Mouse (Mus musculus) liver, adult 2 months (tissue): Measurements from ENCODE around the gene Ntm. TPM values are rescaled to one million over a fixed set of nuclear protein-coding genes. Genes with fewer than 3 reads are reported as not detected.

Experiments
- DNase-seq: peaks from one replicate; pipeline ENCODE4 v3.0.0-alpha.2; 2011; ENCODE audit warnings: low read depth, low spot score; ENCODE audit errors: extremely low read depth
- H3K27ac ChIP-seq: fragments of 200-500 bp; replicated peaks from 2 replicates; pipeline ENCODE4 v1.5.1; 2012; ENCODE audit warnings: low read depth, mild to moderate bottlenecking, control low read depth, inconsistent platforms, low read length; ENCODE audit not compliant: insufficient read depth
- H3K27me3 ChIP-seq: fragments of 200-500 bp; 2 replicates; pipeline ENCODE4 v1.6.1; 2012; ENCODE audit warnings: mild to moderate bottlenecking, moderate library complexity, low read length, inconsistent platforms; ENCODE audit not compliant: control insufficient read depth, insufficient read depth
- H3K36me3 ChIP-seq: fragments of 200-500 bp; 2 replicates; pipeline ENCODE4 v1.6.1; 2012; ENCODE audit warnings: low read length, inconsistent platforms; ENCODE audit not compliant: control insufficient read depth, insufficient read depth
- H3K4me1 ChIP-seq: fragments of 200-500 bp; 2 replicates; pipeline ENCODE4 v1.6.1; 2011; ENCODE audit warnings: low read length; ENCODE audit not compliant: control insufficient read depth, insufficient read depth
- H3K4me3 ChIP-seq: fragments of 200-500 bp; 2 replicates; pipeline ENCODE4 v1.5.1; 2011; ENCODE audit warnings: low read depth, mild to moderate bottlenecking, control low read depth, low read length, moderate library complexity; ENCODE audit not compliant: insufficient read depth
- H3K79me2 ChIP-seq: fragments of 200-500 bp; 2 replicates; pipeline ENCODE4 v1.6.1; 2012; ENCODE audit warnings: inconsistent platforms, mild to moderate bottlenecking, low read length, moderate library complexity; ENCODE audit not compliant: control insufficient read depth, insufficient read depth
- H3K9ac ChIP-seq: fragments of 200-500 bp; 2 replicates; pipeline ENCODE4 v1.6.1; 2012; ENCODE audit warnings: low read depth, mild to moderate bottlenecking, control low read depth, inconsistent platforms, low read length
- CTCF ChIP-seq: fragments of 200-500 bp; IDR thresholded peaks from 2 replicates; pipeline ENCODE4 v1.5.1; 2011; ENCODE audit warnings: low read depth, low read length, control low read depth
- POLR2A ChIP-seq: fragments of 200-500 bp; IDR thresholded peaks from 2 replicates; pipeline ENCODE4 v1.6.1; 2011; ENCODE audit warnings: low read length, control low read depth; ENCODE audit not compliant: insufficient read depth; ENCODE audit errors: extremely low read depth
- WGBS: fragments of 180-500 bp; shearing (Covaris S2); methylation state at CpG from one replicate; pipeline ENCODE4 v1.1.7; 2018; 5-methylcytosine and 5-hydroxymethylcytosine counted together
- polyA plus RNA-seq: library from polyadenylated mRNA; depleted of rRNA; stranded (reverse); fragments of >200 nt; gene quantifications from 2 replicates; pipeline ENCODE4 v1.2.3, GENCODE M21; 2012
- total RNA-seq: library from RNA; depleted of rRNA; stranded (reverse); fragments of >200 nt; gene quantifications from 2 replicates; pipeline ENCODE4 v1.2.3, GENCODE M21; 2014

Gene Ntm
- total and polyA plus RNA-seq, 2 experiments, result 2.1 to 3.2 TPM

DNA sequence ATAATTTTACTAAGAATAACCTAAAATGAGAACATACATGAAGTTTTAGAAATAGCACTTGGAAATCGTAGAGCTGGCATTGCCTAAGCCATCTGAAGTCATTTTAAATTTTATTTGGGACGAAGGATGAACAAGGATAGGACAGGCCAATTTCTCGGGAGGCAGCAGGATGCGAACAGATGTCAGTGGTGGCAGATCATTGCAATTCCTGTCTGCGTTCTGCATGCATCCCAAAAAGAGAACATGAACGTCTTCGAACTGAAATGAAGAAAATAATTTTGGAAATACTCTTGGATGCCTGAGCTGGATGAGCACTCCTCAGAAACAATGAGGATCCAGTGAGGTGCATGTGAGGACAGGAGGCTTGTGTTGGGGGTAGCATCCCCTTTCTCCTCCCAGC is 506.9 kb downstream of the Ntm start:
- Histone ChIP-seq H3K79me2 (no peaks in the 10 kb centered on the region), H3K27me3 (no peaks in the 10 kb centered on the region), H3K9ac (no peak overlapping the region), H3K4me3 (no peak overlapping the region), H3K27ac (no peak overlapping the region), H3K36me3 (no peaks in the 10 kb centered on the region), H3K4me1 (no peaks in the 10 kb centered on the region)
- TF ChIP-seq POLR2A (no peak), CTCF (no peak)
- DNase-seq, result no peak
- 82% methylated on average over 7 of the region's 7 CpGs for WGBS

DNA sequence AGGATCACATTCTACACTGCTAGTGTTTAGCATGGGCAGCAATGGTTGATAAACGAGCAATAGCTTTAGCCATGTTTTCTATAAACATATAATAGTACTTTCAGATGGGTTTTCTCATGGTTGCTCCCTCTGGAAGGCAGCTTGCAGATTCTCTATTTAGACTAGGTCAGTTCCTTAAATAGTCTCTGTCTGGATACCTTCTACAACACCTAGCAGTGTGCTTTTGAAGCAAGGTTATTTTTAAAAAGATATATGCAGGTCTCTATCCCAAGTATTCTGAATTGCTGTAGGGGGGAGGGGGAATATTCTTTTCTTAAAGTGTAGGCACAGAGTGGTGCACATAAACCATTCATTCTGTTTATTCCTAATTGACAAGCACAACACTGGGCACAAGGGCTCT is 511.7 kb downstream of the Ntm start:
- no peak for TF ChIP-seq POLR2A
- no peak for TF ChIP-seq CTCF
- Histone ChIP-seq H3K27ac (no peak overlapping the region), H3K36me3 (no peaks in the 10 kb centered on the region), H3K9ac (no peak overlapping the region), H3K79me2 (no peaks in the 10 kb centered on the region), H3K27me3 (no peaks in the 10 kb centered on the region), H3K4me1 (no peaks in the 10 kb centered on the region), H3K4me3 (no peak overlapping the region)
- 67% methylated on average over 1 of the region's 1 CpGs for WGBS
- DNase-seq, result no peak

DNA sequence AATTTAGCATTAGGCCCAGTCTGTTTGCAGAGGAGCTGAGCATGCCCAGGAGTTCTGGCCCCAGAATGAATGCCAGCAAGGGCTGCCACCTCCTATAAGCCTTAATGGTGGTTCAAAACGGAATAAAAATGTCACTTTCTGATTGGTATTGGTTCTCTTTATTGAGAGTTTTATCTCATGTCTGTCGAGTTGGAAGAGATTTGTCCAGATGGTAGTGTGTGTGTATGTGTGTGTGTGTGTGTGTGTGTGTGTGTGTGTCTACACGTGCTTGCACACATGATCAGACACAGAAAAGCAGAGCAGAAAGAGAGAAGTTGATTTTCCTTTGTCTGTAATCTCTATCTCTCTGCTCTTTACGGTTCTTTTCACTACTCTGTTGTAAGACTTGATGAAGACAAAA is 518.9 kb downstream of the Ntm start:
- H3K27me3 ChIP-seq, result no peaks in the 10 kb centered on the region
- no peak overlapping the region for H3K27ac ChIP-seq
- no peaks in the 10 kb centered on the region for H3K4me1 ChIP-seq
- no peaks in the 10 kb centered on the region for H3K36me3 ChIP-seq
- H3K9ac ChIP-seq, result no peak overlapping the region
- no peaks in the 10 kb centered on the region for H3K79me2 ChIP-seq
- DNase-seq, result no peak
- H3K4me3 ChIP-seq, result no peak overlapping the region
- TF ChIP-seq POLR2A (no peak), CTCF (no peak)
- 58% methylated on average over 4 of the region's 4 CpGs for WGBS

DNA sequence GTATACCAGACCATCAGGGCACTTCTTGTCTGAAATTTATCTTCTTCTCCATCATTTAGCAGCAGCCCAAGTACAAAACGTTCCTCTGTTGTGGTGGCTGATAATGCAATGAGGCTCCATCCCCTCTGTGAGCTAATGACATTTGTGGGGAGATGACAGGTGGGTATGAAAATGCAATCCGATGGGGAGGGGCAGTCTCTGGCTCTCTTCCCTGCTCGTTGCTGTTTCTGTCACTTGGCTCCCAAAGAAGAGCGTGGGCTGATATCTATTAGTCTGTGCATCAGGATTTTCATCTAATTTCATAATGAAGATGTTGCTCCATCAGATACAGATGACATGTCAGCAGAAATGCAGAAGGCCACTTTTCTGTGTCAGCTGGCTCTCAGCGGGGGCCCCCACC is 523.5 kb downstream of the Ntm start:
- WGBS, result 61% methylated on average over 5 of the region's 5 CpGs
- Histone ChIP-seq H3K27ac (no peak overlapping the region), H3K9ac (no peak overlapping the region), H3K79me2 (no peaks in the 10 kb centered on the region), H3K4me1 (no peaks in the 10 kb centered on the region), H3K27me3 (no peaks in the 10 kb centered on the region), H3K4me3 (no peak overlapping the region), H3K36me3 (no peaks in the 10 kb centered on the region)
- TF ChIP-seq POLR2A (no peak), CTCF (no peak)
- no peak for DNase-seq

DNA sequence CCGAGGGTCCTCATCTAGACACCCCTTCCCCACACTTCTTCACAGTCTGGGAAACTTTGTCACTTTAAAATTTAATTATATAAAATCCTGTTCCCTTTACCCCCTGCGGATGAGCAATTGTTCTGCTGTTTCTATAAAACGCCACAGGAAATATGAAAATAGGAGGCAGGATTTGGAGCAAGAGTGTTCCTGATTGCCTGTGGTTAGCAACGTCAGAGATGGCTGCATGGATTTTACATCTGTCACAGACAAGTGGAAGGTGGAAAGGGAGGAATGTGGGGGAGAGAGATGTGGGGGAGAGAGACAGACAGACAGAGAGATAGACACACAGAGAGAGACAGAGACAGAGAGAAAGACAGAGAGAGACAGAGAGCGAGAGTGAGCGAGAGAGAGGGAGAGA is 528.3 kb downstream of the Ntm start:
- Histone ChIP-seq H3K27me3 (peaks cover 2% of the 10 kb centered on the region; the same call in 1 of the 2 replicates), H3K79me2 (no peaks in the 10 kb centered on the region), H3K4me3 (no peak overlapping the region), H3K9ac (no peak overlapping the region), H3K4me1 (no peaks in the 10 kb centered on the region), H3K27ac (no peak overlapping the region), H3K36me3 (no peaks in the 10 kb centered on the region)
- no peak for TF ChIP-seq CTCF
- no peak for TF ChIP-seq POLR2A
- 57% methylated on average over 6 of the region's 6 CpGs for WGBS
- no peak for DNase-seq

DNA sequence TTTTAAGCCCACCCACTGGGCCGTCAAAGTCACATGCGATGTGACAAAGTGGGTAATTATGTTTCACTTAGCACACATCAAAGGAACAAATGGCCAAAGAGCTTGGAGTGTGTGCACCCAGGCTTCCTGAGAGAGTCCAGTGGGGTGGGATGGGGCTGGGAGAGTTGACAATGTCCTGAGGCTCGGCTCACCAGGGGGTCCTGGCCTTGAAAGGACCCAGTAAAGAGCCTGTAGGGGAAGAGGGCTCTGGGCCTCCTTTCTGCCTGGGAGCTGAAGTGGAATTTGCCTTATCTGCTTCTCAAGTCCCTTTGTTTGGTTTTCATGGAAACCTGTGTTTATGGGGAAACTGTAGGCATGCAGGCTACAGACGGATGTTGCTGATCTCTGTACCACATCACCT is 529.0 kb downstream of the Ntm start:
- Histone ChIP-seq H3K4me3 (no peak overlapping the region), H3K4me1 (no peaks in the 10 kb centered on the region), H3K9ac (no peak overlapping the region), H3K27ac (no peak overlapping the region), H3K36me3 (no peaks in the 10 kb centered on the region), H3K79me2 (no peaks in the 10 kb centered on the region), H3K27me3 (peaks cover 2% of the 10 kb centered on the region; the same call in 1 of the 2 replicates)
- TF ChIP-seq POLR2A, result no peak
- TF ChIP-seq CTCF, result no peak
- no peak for DNase-seq
- 26% methylated on average over 4 of the region's 4 CpGs for WGBS
